Mouse (Mus musculus): Measurements from ENCODE around the gene Gcgr.

DNA sequence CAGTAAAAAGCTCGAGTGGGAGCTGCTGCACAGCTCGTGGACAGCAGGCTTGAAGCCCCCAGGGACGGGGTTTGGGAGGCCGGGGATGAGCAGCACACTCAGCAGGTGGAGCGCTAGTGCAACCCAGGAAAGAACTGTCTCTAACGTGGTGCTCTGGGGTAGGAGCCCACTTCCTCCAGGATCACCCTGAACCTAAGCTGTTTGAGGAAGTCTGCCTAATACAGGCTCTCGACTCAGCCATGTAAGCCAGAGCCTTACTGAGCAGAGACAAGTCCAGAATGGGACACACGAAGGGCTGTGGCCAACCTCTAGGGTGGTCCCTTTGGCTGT is 8.4 kb downstream of the Gcgr start:
- TF ChIP-seq CHD2 (IDR thresholded peaks at IDR 0.05; ENCODE audit: low read depth, low read length): no peak
- TF ChIP-seq MAFK (IDR thresholded peaks at IDR 0.05; ENCODE audit: insufficient read depth, low read depth, low read length): no peak
